Mouse (Mus musculus): ENCODE measurements around the gene Nup160. TPM values are rescaled to one million over a fixed set of nuclear protein-coding genes. Genes with fewer than 3 reads are reported as not detected.
A peak's percentile ranks its signal among the peaks of the same experiment; 100 is the strongest.

Nup160 gene
- polyA plus RNA-seq, 1 experiment, result 7.8 TPM

GRCm38 (mm10) chr2:90667388-90668265 is 9.4 kb upstream of the Nup160 start:
- peak overlapping the region; percentile 78 for H3K4me2 ChIP-seq (ENCODE audit: low read depth)
- H3K36me3 ChIP-seq (ENCODE audit: control insufficient read depth, insufficient read depth), result no peaks in the 10 kb centered on the region
- H3K4me3 ChIP-seq, result no peak overlapping the region
- H3K27me3 ChIP-seq (ENCODE audit: control insufficient read depth, insufficient read depth, insufficient read length), result no peaks in the 10 kb centered on the region
- TF ChIP-seq CEBPB (IDR thresholded peaks at IDR 0.05; ENCODE audit: insufficient read depth, poor library complexity, severe bottlenecking) (no peak), MYOD1 (IDR thresholded peaks at IDR 0.05; ENCODE audit: control insufficient read depth in 1 of 3, insufficient read length in 2 of 3, low read depth in 2 of 3) (peak in 2 of 3 experiments; percentile 8 to 24), MAX (IDR thresholded peaks at IDR 0.05; ENCODE audit: low read depth) (no peak)
- no peaks in the 10 kb centered on the region for H3K79me2 ChIP-seq (ENCODE audit: control insufficient read depth, insufficient read depth)
- H3ac ChIP-seq (ENCODE audit: control insufficient read depth, insufficient read length), result no peak overlapping the region

DNA sequence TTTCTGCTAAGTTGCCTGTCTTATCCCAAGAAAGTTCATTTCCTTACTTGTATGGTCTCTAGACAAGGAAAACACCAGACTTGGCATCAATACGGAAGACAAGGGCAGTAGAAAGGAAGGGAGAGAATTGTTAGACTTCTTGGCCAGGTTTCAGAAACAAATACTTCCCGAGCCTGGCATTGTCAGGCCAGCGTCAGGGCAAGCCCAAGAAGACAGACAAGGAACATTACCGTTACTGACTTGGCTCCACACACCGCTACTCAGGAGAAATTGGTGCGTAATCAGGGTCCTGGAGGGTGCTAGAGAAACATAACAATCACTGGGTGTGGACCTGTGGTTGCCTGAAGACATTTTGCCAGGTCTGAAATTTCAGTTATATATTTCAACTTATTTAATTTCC is 6.7 kb upstream of the Nup160 start:
- no peak overlapping the region for H3ac ChIP-seq (ENCODE audit: control insufficient read depth, insufficient read length)
- no peak overlapping the region for H3K4me3 ChIP-seq
- no peaks in the 10 kb centered on the region for H3K36me3 ChIP-seq (ENCODE audit: control insufficient read depth, insufficient read depth)
- no peaks in the 10 kb centered on the region for H3K79me2 ChIP-seq (ENCODE audit: control insufficient read depth, insufficient read depth)
- TF ChIP-seq CEBPB (IDR thresholded peaks at IDR 0.05; ENCODE audit: insufficient read depth, poor library complexity, severe bottlenecking), result no peak
- H3K4me2 ChIP-seq (ENCODE audit: low read depth), result no peak overlapping the region
- no peaks in the 10 kb centered on the region for H3K27me3 ChIP-seq (ENCODE audit: control insufficient read depth, insufficient read depth, insufficient read length)

DNA sequence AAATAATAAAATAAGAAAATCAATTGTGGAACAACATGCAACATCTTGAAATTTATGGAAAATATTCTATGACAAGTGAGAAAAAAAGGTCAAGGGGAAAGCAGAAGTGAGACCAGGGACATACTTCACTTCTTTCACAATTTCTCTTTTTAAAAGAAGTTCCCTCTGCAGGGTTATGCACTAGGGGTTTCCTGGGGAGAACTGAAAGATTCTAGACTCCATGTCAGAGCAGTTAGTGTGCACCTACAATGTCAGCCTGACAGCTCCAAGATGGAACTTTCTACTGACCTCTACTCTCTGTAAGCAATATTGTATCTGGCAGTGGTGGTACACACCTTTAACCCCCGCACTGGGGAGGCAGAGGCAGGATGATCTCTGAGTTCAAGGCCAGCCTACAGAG is 3.7 kb upstream of the Nup160 start:
- H3ac ChIP-seq (ENCODE audit: control insufficient read depth, insufficient read length), result no peak overlapping the region
- no peak overlapping the region for H3K4me2 ChIP-seq (ENCODE audit: low read depth)
- H3K79me2 ChIP-seq (ENCODE audit: control insufficient read depth, insufficient read depth), result no peaks in the 10 kb centered on the region
- H3K4me3 ChIP-seq, result no peak overlapping the region
- no peak for TF ChIP-seq MAX (IDR thresholded peaks at IDR 0.05; ENCODE audit: low read depth)
- H3K27me3 ChIP-seq (ENCODE audit: control insufficient read depth, insufficient read depth, insufficient read length), result no peaks in the 10 kb centered on the region
- no peaks in the 10 kb centered on the region for H3K36me3 ChIP-seq (ENCODE audit: control insufficient read depth, insufficient read depth)

GRCm38 (mm10) chr2:90674555-90674954 is 2.5 kb upstream of the Nup160 start:
- Histone ChIP-seq H3K79me2 (ENCODE audit: control insufficient read depth, insufficient read depth) (peaks cover 4% of the 10 kb centered on the region), H3K27me3 (ENCODE audit: control insufficient read depth, insufficient read depth, insufficient read length) (no peaks in the 10 kb centered on the region), H3K4me3 (no peak overlapping the region), H3K36me3 (ENCODE audit: control insufficient read depth, insufficient read depth) (no peaks in the 10 kb centered on the region), H3ac (ENCODE audit: control insufficient read depth, insufficient read length) (no peak overlapping the region), H3K4me2 (ENCODE audit: low read depth) (no peak overlapping the region)
- TF ChIP-seq MYOG (IDR thresholded peaks at IDR 0.05; ENCODE audit: control insufficient read depth in 1 of 3, insufficient read depth in 1 of 3, insufficient read length in 2 of 3, low read depth in 2 of 3) (no peak), MYOD1 (IDR thresholded peaks at IDR 0.05; ENCODE audit: control insufficient read depth in 1 of 3, insufficient read length in 2 of 3, low read depth in 2 of 3) (no peak), E2F4 (IDR thresholded peaks at IDR 0.05; ENCODE audit: insufficient read depth) (no peak), TCF3 (IDR thresholded peaks at IDR 0.05; ENCODE audit: insufficient read length, low read depth) (no peak), POLR2A (IDR thresholded peaks at IDR 0.05; ENCODE audit: insufficient read length, low read depth) (no peak), TCF12 (IDR thresholded peaks at IDR 0.05; ENCODE audit: insufficient read depth, poor library complexity, severe bottlenecking) (no peak), POLR2AphosphoS2 (IDR thresholded peaks at IDR 0.05; ENCODE audit: insufficient read length, low read depth) (no peak), CEBPB (IDR thresholded peaks at IDR 0.05; ENCODE audit: insufficient read depth, poor library complexity, severe bottlenecking) (no peak), USF1 (IDR thresholded peaks at IDR 0.05; ENCODE audit: low read depth) (no peak), SRF (IDR thresholded peaks at IDR 0.05; ENCODE audit: control insufficient read depth, insufficient read length, low read depth) (no peak)

GRCm38 (mm10) chr2:90675488-90675887 is 1.5 kb upstream of the Nup160 start:
- no peak overlapping the region for H3ac ChIP-seq (ENCODE audit: control insufficient read depth, insufficient read length)
- H3K27me3 ChIP-seq (ENCODE audit: control insufficient read depth, insufficient read depth, insufficient read length), result no peaks in the 10 kb centered on the region
- no peaks in the 10 kb centered on the region for H3K36me3 ChIP-seq (ENCODE audit: control insufficient read depth, insufficient read depth)
- no peak overlapping the region for H3K4me3 ChIP-seq
- no peak for TF ChIP-seq REST (IDR thresholded peaks at IDR 0.05; ENCODE audit: insufficient read depth, insufficient read length)
- no peak for TF ChIP-seq E2F4 (IDR thresholded peaks at IDR 0.05; ENCODE audit: insufficient read depth)
- TF ChIP-seq POLR2A (IDR thresholded peaks at IDR 0.05; ENCODE audit: insufficient read length, low read depth), result no peak
- TF ChIP-seq TCF3 (IDR thresholded peaks at IDR 0.05; ENCODE audit: insufficient read length, low read depth), result no peak
- no peak for TF ChIP-seq SRF (IDR thresholded peaks at IDR 0.05; ENCODE audit: control insufficient read depth, insufficient read length, low read depth)
- TF ChIP-seq USF1 (IDR thresholded peaks at IDR 0.05; ENCODE audit: low read depth), result no peak
- no peak for TF ChIP-seq MAX (IDR thresholded peaks at IDR 0.05; ENCODE audit: low read depth)
- TF ChIP-seq MYOG (IDR thresholded peaks at IDR 0.05; ENCODE audit: control insufficient read depth in 1 of 3, insufficient read depth in 1 of 3, insufficient read length in 2 of 3, low read depth in 2 of 3), result no peak
- TF ChIP-seq MYOD1 (IDR thresholded peaks at IDR 0.05; ENCODE audit: control insufficient read depth in 1 of 3, insufficient read length in 2 of 3, low read depth in 2 of 3), result no peak
- no peak for TF ChIP-seq POLR2AphosphoS2 (IDR thresholded peaks at IDR 0.05; ENCODE audit: insufficient read length, low read depth)
- no peak for TF ChIP-seq TCF12 (IDR thresholded peaks at IDR 0.05; ENCODE audit: insufficient read depth, poor library complexity, severe bottlenecking)
- no peak for TF ChIP-seq CEBPB (IDR thresholded peaks at IDR 0.05; ENCODE audit: insufficient read depth, poor library complexity, severe bottlenecking)
- H3K79me2 ChIP-seq (ENCODE audit: control insufficient read depth, insufficient read depth), result peaks cover 13% of the 10 kb centered on the region
- no peak overlapping the region for H3K4me2 ChIP-seq (ENCODE audit: low read depth)
